Mouse (Mus musculus) liver, postnatal 0 days (tissue): ENCODE results near the gene Col4a3.

Source experiments
- CTCF ChIP-seq: sonication (generic); IDR thresholded peaks from 2 replicates; pipeline ENCODE4 v1.5.1; 2016; ENCODE audit warnings: antibody characterized with exemption, low read depth
- EP300 ChIP-seq: IDR thresholded peaks from 2 replicates; pipeline ENCODE4 v1.6.1; 2016; ENCODE audit warnings: antibody characterized with exemption, low read depth, mild to moderate bottlenecking

- TF ChIP-seq EP300 (no peak), CTCF (no peak)
These were observed 161.2 kb downstream of the Col4a3 start for GRCm38 (mm10) chr1:82747714-82748452.
